Mouse (Mus musculus): Measurements from ENCODE around the gene Lrch4. TPM values are rescaled to one million over a fixed set of nuclear protein-coding genes. Genes with fewer than 3 reads are reported as not detected.

Gene Lrch4
- total RNA-seq, 2 experiments from 2014 or later = 18.9 to 24.2 TPM

DNA sequence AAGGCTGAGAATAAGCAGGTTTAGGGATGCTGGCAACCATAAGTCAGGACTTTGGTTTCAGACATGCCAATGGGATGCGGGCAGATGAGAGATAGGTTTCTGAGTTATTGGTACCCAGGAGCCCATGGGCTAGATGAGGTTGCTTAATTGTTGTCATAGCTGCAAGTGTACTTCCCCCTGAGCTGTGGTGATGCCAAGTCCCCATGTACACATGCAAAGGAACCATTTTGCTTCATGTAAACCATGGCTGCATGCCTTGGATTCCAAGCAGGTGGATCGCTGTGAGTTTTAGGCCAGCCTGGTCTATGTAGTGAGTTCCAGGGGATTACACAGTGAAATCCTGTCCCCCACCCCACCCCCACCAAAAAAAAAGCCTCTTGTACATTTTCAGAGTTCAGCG lies 56.7 kb downstream of the Lrch4 start:
- DNase-seq (ENCODE audit: low spot score in 2 of 2) = no peak

DNA sequence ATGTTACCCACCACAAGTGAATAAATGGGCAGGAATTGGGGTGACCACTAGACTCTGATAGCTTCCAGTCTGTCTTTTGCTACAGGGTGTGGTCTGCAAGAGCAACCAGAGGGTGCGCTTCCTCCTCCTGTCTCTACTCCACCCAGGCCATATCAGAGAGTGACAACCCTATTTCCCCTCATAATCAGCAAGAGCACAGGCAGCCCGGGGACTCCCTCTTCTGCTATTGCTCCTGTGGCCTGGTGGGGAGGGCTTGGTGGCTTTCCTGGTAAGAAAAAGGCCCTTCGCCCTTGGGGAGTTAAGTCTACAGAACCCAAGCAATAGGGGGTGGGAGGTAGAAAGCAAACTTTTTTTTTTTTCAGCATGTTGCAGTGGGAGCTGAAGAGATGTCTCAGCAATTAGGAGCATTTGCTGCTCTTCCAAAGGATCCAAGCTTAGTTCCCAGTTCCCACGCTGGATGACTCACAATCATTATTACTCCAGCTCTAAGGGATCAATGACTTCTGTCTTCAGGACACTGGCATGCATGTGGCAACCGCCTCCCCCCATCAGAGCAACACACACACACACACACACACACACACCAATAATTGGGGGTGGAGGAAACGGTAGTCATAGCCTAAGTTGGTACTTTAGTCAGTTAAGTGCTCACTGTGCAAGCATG lies 57.3 kb downstream of the Lrch4 start:
- peak in 1 of 2 experiments; percentile 35 for DNase-seq (ENCODE audit: low spot score in 2 of 2)

DNA sequence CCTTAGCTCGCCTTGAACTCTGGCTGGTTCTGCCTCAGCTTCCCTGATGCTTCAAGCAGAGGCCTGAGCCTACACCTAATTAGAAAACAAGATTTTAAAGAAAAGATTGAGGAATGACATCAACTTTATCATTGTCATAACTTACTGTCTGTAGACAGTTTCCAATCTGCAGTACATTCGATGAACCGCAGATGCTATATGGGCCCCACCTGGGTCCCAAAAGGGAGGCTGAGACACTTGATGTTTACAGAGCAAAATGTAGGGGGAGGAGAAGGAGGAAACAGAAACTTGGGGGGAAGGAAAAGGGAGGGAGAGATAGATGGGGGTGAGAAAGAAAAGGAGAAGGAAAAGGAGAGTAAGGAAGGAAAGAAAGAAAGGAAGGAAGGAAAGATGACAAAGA lies 61.1 kb downstream of the Lrch4 start:
- DNase-seq (ENCODE audit: low spot score in 2 of 2) = no peak

DNA sequence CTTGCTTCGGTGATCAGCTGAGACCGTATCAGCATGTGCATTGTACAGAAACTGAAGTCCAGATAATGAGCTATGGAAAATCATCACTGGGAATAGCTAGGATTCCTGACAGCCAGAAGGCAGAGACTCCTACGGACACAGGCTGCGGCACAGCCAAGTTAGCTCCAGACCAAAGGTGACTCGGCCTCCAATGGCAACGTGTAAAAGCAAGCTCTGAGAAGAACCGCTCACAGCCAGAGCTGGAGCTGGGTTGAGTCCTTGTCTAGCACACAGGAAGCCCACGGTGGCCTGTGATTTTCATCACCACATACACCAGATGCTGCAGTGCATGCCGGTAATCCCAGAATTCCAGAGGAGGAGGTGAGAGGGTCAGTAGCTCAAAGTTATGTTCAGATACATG lies 61.6 kb downstream of the Lrch4 start:
- no peak for DNase-seq (ENCODE audit: low spot score in 2 of 2)

Other genes with a start within 250 kb of the Lrch4 start
- under 1 TPM; 0.15 to 0.33 TPM for gene Zan, start 152.1 kb upstream of the Lrch4 start, total RNA-seq (2021)
- gene Pop7, start 126.6 kb upstream of the Lrch4 start, total RNA-seq (2021) = 10 to 100 TPM; 33.2 to 34.6 TPM
- 10 to 100 TPM; 64.1 to 65.4 TPM for gene Gigyf1, start 110.6 kb upstream of the Lrch4 start, total RNA-seq (2021)
- gene Epo, start 95.9 kb upstream of the Lrch4 start, total RNA-seq (2021) = not detected
- gene Gnb2, start 95.6 kb upstream of the Lrch4 start, total RNA-seq (2021) = 100 to 1,000 TPM; 573 to 580 TPM
- 100 to 1,000 TPM; 118 to 136 TPM for gene Actl6b, start 75.6 kb upstream of the Lrch4 start, total RNA-seq (2021)
- gene Tfr2, start 59.3 kb upstream of the Lrch4 start, total RNA-seq (2021) = 10 to 100 TPM; 14.6 to 15.2 TPM
- 10 to 100 TPM; 20.9 to 25.2 TPM for gene Mospd3, start 28.1 kb upstream of the Lrch4 start, total RNA-seq (2021)
- 1 to 10 TPM; 6.1 to 7.5 TPM for gene Pcolce, start 15.3 kb upstream of the Lrch4 start, total RNA-seq (2021)
- under 1 TPM; 0.20 to 0.47 TPM for gene Fbxo24, start 119 bp upstream of the Lrch4 start, total RNA-seq (2021)
- 10 to 100 TPM; 13.5 to 21.4 TPM for gene Gm20605, start 54 bp downstream of the Lrch4 start, total RNA-seq (2021)
- 1 to 10 TPM; 8.2 to 9.5 TPM for gene Sap25, start 12.2 kb downstream of the Lrch4 start, total RNA-seq (2021)
- under 1 TPM; 0.30 to 0.53 TPM for gene Irs3, start 16.6 kb downstream of the Lrch4 start, total RNA-seq (2021)
- gene Agfg2, start 55.6 kb downstream of the Lrch4 start, total RNA-seq (2021) = 10 to 100 TPM; 72.6 to 73.5 TPM
- 10 to 100 TPM; 72.6 to 74.4 TPM for gene Nyap1, start 112.5 kb downstream of the Lrch4 start, total RNA-seq (2021)
- 100 to 1,000 TPM; 164 to 187 TPM for gene Tsc22d4, start 116.6 kb downstream of the Lrch4 start, total RNA-seq (2021)
- gene Ppp1r35, start 149.7 kb downstream of the Lrch4 start, total RNA-seq (2021) = 10 to 100 TPM; 23.1 to 26.4 TPM
- 10 to 100 TPM; 52.1 to 53.6 TPM for gene Mepce, start 158.5 kb downstream of the Lrch4 start, total RNA-seq (2021)
- gene Zcwpw1, start 158.7 kb downstream of the Lrch4 start, total RNA-seq (2021) = 1 to 10 TPM; 6.1 TPM
- 1 to 10 TPM in 1 of 2 experiments, under 1 TPM in 1; 0.56 to 1.3 TPM for gene Pilra, start 207.2 kb downstream of the Lrch4 start, total RNA-seq (2021)
- not detected for gene Pilrb1, start 229.0 kb downstream of the Lrch4 start, total RNA-seq (2021)
- gene Pilrb2, start 242.7 kb downstream of the Lrch4 start, total RNA-seq (2021) = not detected